Mouse (Mus musculus): ENCODE data around the gene P2ry6. TPM values are rescaled to one million over a fixed set of nuclear protein-coding genes. Genes with fewer than 3 reads are reported as not detected.

The P2ry6 gene
- total and polyA plus RNA-seq, 2 experiments = 0.92 to 4.3 TPM

DNA sequence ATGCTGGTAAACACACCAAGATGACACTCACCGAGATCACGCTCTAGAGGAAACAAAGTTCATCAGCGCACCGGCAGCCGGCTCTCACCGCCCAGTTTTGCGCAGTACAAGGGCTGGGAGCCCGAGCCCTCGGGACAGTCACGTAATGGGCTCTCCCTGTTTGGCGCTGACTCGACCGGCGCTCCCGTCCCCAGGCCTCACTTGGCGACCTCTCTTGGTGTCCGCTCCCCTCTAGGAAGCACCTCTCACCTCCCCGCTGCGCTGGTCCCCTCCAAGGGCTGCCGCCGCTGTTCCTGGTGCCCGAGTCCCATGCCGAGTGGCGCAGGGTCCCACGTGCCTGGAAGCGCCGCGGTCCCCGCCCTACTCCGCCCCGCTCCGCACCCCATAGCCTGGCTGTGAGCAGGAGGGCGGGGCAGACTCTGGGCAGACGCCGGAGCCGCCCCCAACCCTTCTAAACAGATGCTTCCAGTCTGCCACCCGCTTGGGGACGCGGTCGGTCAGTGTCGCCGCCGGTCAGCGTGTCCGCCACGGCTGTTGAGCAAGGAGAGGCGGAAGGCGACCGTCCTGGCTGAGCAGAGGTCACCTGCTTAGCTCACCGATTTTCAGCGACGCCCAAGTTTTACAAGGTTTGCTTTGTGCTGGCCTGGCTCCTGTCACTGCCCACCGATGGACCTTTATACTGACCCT is 37.4 kb upstream of the P2ry6 start:
- H3K9ac ChIP-seq (ENCODE audit: low read depth, low read length) = peak overlapping the region; percentile 93
- under 1% methylated on average over 53 of the region's 53 CpGs for WGBS
- H3K27ac ChIP-seq (replicated peaks; ENCODE audit: insufficient read depth, low read depth, low read length) = peak overlapping the region; percentile 92
- peaks cover 12% of the 10 kb centered on the region for H3K4me1 ChIP-seq (ENCODE audit: control insufficient read depth, insufficient read depth, low read length)
- peak overlapping the region; percentile 76 for H3K4me3 ChIP-seq (ENCODE audit: insufficient read depth, low read depth, low read length)
- H3K36me3 ChIP-seq (ENCODE audit: control insufficient read depth, insufficient read depth, low read length) = no peaks in the 10 kb centered on the region
- no peaks in the 10 kb centered on the region for H3K27me3 ChIP-seq (ENCODE audit: control insufficient read depth, insufficient read depth, low read length)
- TF ChIP-seq CTCF (IDR thresholded peaks at IDR 0.05; ENCODE audit: low read depth, low read length) = no peak
- TF ChIP-seq POLR2A (IDR thresholded peaks at IDR 0.05; ENCODE audit: extremely low read depth, insufficient read depth, low read length) = peak; percentile 57; the same call in 1 of the 2 replicates
- DNase-seq (ENCODE audit: extremely low read depth, low read depth, low spot score) = peak; percentile 84
- peaks cover 8% of the 10 kb centered on the region; the same call in 1 of the 2 replicates for H3K79me2 ChIP-seq (ENCODE audit: control insufficient read depth, insufficient read depth, low read length)

DNA sequence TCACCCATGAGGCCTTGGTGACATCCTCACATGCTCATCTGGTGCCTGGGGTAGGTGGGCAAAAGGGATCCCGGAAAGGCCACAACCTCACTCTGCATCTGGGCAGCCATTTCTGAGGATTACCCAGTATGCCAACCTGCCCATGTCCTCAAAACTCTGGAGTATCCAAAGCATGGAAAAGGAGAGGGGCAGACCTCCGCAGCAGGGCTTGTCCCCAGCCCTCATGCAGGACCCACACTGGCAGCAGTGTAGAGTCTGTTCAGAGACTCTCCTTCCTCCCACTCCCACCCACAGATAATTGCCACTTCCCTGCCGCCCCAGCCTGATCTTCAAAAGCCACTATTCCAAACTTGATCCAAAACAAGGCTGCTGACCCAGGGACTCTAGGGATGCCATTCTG is 36.3 kb upstream of the P2ry6 start:
- TF ChIP-seq POLR2A (IDR thresholded peaks at IDR 0.05; ENCODE audit: extremely low read depth, insufficient read depth, low read length) (no peak), CTCF (IDR thresholded peaks at IDR 0.05; ENCODE audit: low read depth, low read length) (no peak)
- Histone ChIP-seq H3K27me3 (ENCODE audit: control insufficient read depth, insufficient read depth, low read length) (no peaks in the 10 kb centered on the region), H3K9ac (ENCODE audit: low read depth, low read length) (peak overlapping the region; percentile 93), H3K4me1 (ENCODE audit: control insufficient read depth, insufficient read depth, low read length) (peaks cover 12% of the 10 kb centered on the region), H3K36me3 (ENCODE audit: control insufficient read depth, insufficient read depth, low read length) (no peaks in the 10 kb centered on the region), H3K79me2 (ENCODE audit: control insufficient read depth, insufficient read depth, low read length) (peaks cover 8% of the 10 kb centered on the region; the same call in 1 of the 2 replicates), H3K4me3 (ENCODE audit: insufficient read depth, low read depth, low read length) (peak overlapping the region; percentile 76), H3K27ac (replicated peaks; ENCODE audit: insufficient read depth, low read depth, low read length) (peak overlapping the region; percentile 92; the same call in 1 of the 2 replicates)
- DNase-seq (ENCODE audit: extremely low read depth, low read depth, low spot score) = no peak
- WGBS = 73% methylated on average over 3 of the region's 3 CpGs

DNA sequence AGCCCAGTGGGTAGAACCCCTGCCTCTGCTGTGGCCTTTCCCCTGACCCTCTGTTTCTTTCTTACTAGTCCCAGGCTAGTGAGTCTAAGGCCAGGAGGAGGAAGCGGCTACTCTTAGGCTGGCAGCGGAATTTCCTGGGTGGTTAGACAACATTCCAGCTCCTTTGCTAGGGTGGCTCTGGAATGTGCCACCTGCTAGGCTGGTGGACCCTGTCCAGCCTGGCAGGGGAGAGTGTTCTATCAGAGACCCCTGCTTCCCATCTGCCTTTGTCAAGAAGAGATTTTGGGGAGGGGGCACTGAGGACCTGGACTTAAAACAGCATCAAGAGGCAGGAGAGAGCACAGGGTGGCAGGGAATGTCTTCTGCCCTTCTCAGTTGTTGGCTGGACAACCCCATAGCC is 31.8 kb upstream of the P2ry6 start:
- no peak for TF ChIP-seq POLR2A (IDR thresholded peaks at IDR 0.05; ENCODE audit: extremely low read depth, insufficient read depth, low read length)
- 100% methylated on average over 2 of the region's 2 CpGs for WGBS
- Histone ChIP-seq H3K9ac (ENCODE audit: low read depth, low read length) (no peak overlapping the region), H3K4me3 (ENCODE audit: insufficient read depth, low read depth, low read length) (no peak overlapping the region), H3K4me1 (ENCODE audit: control insufficient read depth, insufficient read depth, low read length) (peaks cover 26% of the 10 kb centered on the region), H3K27me3 (ENCODE audit: control insufficient read depth, insufficient read depth, low read length) (no peaks in the 10 kb centered on the region), H3K36me3 (ENCODE audit: control insufficient read depth, insufficient read depth, low read length) (no peaks in the 10 kb centered on the region), H3K27ac (replicated peaks; ENCODE audit: insufficient read depth, low read depth, low read length) (no peak overlapping the region), H3K79me2 (ENCODE audit: control insufficient read depth, insufficient read depth, low read length) (peaks cover 8% of the 10 kb centered on the region; the same call in 1 of the 2 replicates)
- no peak for DNase-seq (ENCODE audit: extremely low read depth, low read depth, low spot score)

DNA sequence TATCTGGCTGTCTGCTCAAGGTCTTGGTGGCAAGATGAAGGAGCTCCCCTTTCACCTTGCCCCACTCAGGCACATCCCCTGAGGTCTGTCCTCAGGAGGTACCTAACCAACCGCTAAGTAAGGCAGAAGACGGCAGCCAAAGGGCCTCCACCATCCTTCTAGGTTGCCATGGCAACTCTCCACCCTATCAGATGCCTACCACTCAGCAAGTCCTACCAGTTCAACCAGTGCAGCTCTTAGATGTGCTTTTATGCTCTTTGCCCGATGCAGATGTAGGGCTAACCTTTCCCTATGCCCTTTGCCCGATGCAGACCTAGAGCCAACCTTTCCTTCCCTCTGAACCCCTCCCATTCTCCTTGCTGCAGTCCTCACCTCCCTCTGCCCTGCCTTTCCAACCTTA is 30.7 kb upstream of the P2ry6 start:
- Histone ChIP-seq H3K27me3 (ENCODE audit: control insufficient read depth, insufficient read depth, low read length) (no peaks in the 10 kb centered on the region), H3K79me2 (ENCODE audit: control insufficient read depth, insufficient read depth, low read length) (peaks cover 3% of the 10 kb centered on the region; the same call in 1 of the 2 replicates), H3K4me3 (ENCODE audit: insufficient read depth, low read depth, low read length) (no peak overlapping the region), H3K36me3 (ENCODE audit: control insufficient read depth, insufficient read depth, low read length) (no peaks in the 10 kb centered on the region), H3K4me1 (ENCODE audit: control insufficient read depth, insufficient read depth, low read length) (peaks cover 21% of the 10 kb centered on the region), H3K27ac (replicated peaks; ENCODE audit: insufficient read depth, low read depth, low read length) (no peak overlapping the region), H3K9ac (ENCODE audit: low read depth, low read length) (no peak overlapping the region)
- no peak for DNase-seq (ENCODE audit: extremely low read depth, low read depth, low spot score)
- no peak for TF ChIP-seq CTCF (IDR thresholded peaks at IDR 0.05; ENCODE audit: low read depth, low read length)
- TF ChIP-seq POLR2A (IDR thresholded peaks at IDR 0.05; ENCODE audit: extremely low read depth, insufficient read depth, low read length) = no peak
- WGBS = 69% methylated on average over 4 of the region's 4 CpGs

DNA sequence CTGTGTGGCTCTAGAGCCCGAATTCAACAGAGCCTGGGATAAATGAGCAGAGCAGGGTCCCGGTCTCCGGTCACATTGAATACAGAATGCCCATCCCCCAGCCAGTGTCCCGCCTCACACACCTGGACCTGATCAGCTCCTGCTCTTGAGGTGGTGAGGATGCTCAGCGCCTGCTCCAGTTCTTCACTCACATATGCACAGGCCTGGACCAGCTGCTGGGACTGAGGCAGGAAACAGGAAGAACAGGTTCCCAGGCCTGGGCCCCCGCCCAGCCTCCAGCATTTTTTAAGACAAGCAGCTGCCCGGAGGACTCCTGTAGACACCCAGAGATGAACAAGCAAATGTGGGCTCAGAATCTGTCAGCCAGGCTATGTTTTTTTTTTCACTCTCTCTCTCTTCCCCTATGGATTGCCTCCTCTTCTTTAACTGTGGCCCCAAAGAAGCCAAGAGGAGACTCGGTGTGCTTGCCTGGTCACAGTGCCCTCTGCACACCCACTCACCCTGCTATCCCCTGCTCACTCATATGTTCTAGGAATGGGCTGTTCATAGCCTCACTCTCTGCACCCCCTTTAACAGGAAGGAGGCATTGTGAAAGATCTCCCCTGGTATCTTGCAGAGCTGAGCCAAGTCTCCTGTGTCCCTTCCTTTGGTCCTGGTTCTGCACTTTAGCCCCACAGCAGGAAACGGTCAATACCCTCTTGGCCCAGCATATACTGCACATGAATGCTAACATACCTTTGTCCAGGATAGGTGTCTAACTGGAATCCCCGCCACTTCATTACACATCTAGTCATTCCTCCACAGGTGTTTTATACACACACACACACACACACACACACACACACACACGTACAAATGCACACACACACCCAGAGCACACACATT is 29.2 kb upstream of the P2ry6 start:
- Histone ChIP-seq H3K27me3 (ENCODE audit: control insufficient read depth, insufficient read depth, low read length) (no peaks in the 10 kb centered on the region), H3K27ac (replicated peaks; ENCODE audit: insufficient read depth, low read depth, low read length) (peak overlapping the region; percentile 63)

More for the DNA sequence above, 29.2 kb upstream of the P2ry6 start:
- 60% methylated on average over 11 of the region's 11 CpGs for WGBS
- peak; percentile 94 for DNase-seq (ENCODE audit: extremely low read depth, low read depth, low spot score)
- Histone ChIP-seq H3K79me2 (ENCODE audit: control insufficient read depth, insufficient read depth, low read length) (no peaks in the 10 kb centered on the region; the same call in 1 of the 2 replicates), H3K4me3 (ENCODE audit: insufficient read depth, low read depth, low read length) (no peak overlapping the region), H3K4me1 (ENCODE audit: control insufficient read depth, insufficient read depth, low read length) (peaks cover 21% of the 10 kb centered on the region), H3K36me3 (ENCODE audit: control insufficient read depth, insufficient read depth, low read length) (no peaks in the 10 kb centered on the region), H3K9ac (ENCODE audit: low read depth, low read length) (no peak overlapping the region)
- TF ChIP-seq POLR2A (IDR thresholded peaks at IDR 0.05; ENCODE audit: extremely low read depth, insufficient read depth, low read length) = no peak
- no peak for TF ChIP-seq CTCF (IDR thresholded peaks at IDR 0.05; ENCODE audit: low read depth, low read length)
